Mouse (Mus musculus): ENCODE results near the gene Gm10320.
A peak's percentile ranks its signal among the peaks of the same experiment; 100 is the strongest.

The Gm10320 gene

GRCm38 (mm10) chr13:98502813-98503341 lies 11.1 kb upstream of the Gm10320 start:
- peak; percentile 24 for DNase-seq

GRCm38 (mm10) chr13:98502236-98502812 lies 10.5 kb upstream of the Gm10320 start:
- DNase-seq, result no peak

- DNase-seq, result no peak
Observed at GRCm38 (mm10) chr13:98501321-98501720, 9.5 kb upstream of the Gm10320 start.

GRCm38 (mm10) chr13:98500471-98501125 lies 8.8 kb upstream of the Gm10320 start:
- DNase-seq, result no peak

GRCm38 (mm10) chr13:98498561-98498960 lies 6.8 kb upstream of the Gm10320 start:
- no peak for DNase-seq

- no peak for DNase-seq
Observed at GRCm38 (mm10) chr13:98498080-98498479, 6.3 kb upstream of the Gm10320 start.

GRCm38 (mm10) chr13:98496917-98497870 lies 5.4 kb upstream of the Gm10320 start:
- DNase-seq, result peak; percentile 59

- DNase-seq, result no peak
Observed at GRCm38 (mm10) chr13:98494492-98495064, 2.8 kb upstream of the Gm10320 start.

- DNase-seq, result no peak
Observed at GRCm38 (mm10) chr13:98492569-98493255, 911 bp upstream of the Gm10320 start.

- DNase-seq, result no peak
Observed at GRCm38 (mm10) chr13:98486726-98487125, 5.1 kb downstream of the Gm10320 start.

GRCm38 (mm10) chr13:98486161-98486560 lies 5.6 kb downstream of the Gm10320 start:
- DNase-seq, result no peak

GRCm38 (mm10) chr13:98485440-98485839 lies 6.4 kb downstream of the Gm10320 start:
- no peak for DNase-seq

GRCm38 (mm10) chr13:98477991-98478390 lies 13.8 kb downstream of the Gm10320 start:
- DNase-seq, result no peak

- no peak for DNase-seq
Observed at GRCm38 (mm10) chr13:98476839-98477495, 14.8 kb downstream of the Gm10320 start.

GRCm38 (mm10) chr13:98476175-98476838 lies 15.5 kb downstream of the Gm10320 start:
- no peak for DNase-seq

- no peak for DNase-seq
Observed at GRCm38 (mm10) chr13:98475681-98476080, 16.1 kb downstream of the Gm10320 start.

GRCm38 (mm10) chr13:98473034-98473433 lies 18.8 kb downstream of the Gm10320 start:
- DNase-seq, result no peak

GRCm38 (mm10) chr13:98471756-98472155 lies 20.0 kb downstream of the Gm10320 start:
- DNase-seq, result no peak

GRCm38 (mm10) chr13:98470321-98470720 lies 21.5 kb downstream of the Gm10320 start:
- DNase-seq, result no peak

- no peak for DNase-seq
Observed at GRCm38 (mm10) chr13:98469916-98470315, 21.9 kb downstream of the Gm10320 start.

GRCm38 (mm10) chr13:98461467-98461866 lies 30.3 kb downstream of the Gm10320 start:
- no peak for DNase-seq

All from kidney, adult 18-20 months (tissue).